Mouse (Mus musculus) layer of hippocampus, adult 9-10 months (tissue): ENCODE measurements at regions not wholly inside any gene's neighbourhood (a gene's known extent, or its start where the extent isn't known, plus 50 kb on each side); places are given as distances from the start of the nearest gene placed in this dataset.

Experiments used
- DNase-seq: peaks from one replicate; pipeline ENCODE4 v3.0.0; 2022; ENCODE audit warnings: low spot score

DNA sequence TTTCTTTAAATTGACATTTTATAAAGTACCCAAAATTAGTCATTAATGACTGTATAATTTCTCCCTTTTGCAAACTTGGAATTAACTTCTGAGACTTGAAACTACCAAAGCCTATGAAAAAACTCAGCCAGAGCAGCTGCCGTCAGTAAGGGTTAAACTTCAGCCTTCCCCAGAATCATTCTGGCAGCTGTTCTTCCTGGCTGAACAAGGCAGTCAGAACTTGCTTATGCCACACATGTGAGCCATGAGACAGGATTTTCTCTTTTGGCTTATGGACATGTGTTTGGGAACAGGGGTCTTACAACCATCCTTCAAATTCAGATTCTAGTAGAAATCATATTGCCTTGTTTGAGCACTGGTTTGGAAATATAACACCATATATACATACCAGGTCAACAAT, 422.4 kb upstream of the Fat1 start:
- DNase-seq = no peak

DNA sequence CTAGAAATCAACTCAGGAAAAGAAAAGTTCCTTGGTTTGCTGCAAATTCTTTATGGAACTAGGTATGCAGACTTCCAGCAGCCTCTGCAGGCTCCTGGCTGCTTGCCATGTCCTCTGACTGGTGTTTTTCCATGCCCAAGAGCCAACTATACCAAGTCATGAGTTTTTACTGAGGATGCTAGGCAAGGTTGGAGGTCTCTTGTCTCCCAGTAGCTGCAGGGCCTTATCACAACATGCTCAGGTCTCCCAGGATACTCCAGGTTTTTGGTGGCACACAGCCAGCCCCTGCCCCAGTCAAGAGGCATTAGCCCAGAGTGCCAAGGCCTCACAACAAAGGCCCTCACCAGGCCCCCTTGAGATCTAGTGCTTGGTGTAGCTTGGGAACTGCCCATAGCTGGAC, 409.3 kb upstream of the Fat1 start:
- DNase-seq = no peak

- DNase-seq = no peak
Observed at GRCm38 (mm10) chr8:44529696-44530095, 405.6 kb upstream of the Fat1 start.

GRCm38 (mm10) chr8:44548885-44549284, 386.4 kb upstream of the Fat1 start:
- DNase-seq = no peak

- no peak for DNase-seq
Observed at GRCm38 (mm10) chr8:44559161-44559560, 376.1 kb upstream of the Fat1 start.

DNA sequence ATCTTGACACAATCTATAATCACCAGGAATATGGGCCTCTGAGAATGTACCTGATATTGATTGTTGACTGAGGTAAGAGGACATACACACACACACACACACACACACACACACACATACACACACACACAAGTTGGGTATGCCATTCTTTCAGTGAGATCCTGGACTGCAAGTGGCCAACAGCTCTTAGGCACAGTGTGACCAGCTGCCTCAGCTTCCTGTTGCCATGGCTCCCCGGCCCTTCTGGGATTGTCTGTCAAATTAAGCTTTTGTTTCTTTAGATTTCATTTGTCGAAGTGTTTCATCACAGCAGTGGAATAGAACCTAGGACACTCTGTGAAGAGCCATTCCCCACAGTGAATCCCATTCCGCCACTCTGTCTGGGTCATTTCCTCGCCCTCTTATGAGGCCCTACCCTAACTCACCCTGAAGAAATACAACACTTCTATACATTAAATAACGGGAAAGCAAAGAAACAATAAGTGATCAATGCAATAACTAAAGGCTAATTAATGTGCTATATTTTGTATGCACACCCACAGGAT, 358.9 kb upstream of the Fat1 start:
- DNase-seq = no peak

DNA sequence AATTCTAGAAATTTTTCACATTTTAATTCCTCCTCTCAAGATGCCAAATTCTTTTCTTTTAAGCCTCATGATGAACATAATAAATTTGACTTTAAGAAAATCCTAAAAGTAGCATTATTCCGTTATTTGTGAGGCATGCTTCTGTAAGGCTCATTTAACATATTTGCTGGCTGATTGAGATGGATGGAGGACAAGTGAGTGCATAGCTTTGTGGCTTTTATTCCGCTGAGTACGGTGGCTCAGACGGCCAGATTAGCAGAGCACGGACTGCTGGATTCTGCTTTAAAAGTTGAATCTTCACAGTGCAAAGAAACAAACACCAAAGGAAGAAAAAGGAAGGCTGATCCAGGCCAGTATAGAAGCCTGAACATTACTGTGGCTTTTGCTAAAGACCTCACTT, 358.3 kb upstream of the Fat1 start:
- DNase-seq = no peak
